Mouse (Mus musculus) C2C12 (cell line): ENCODE data around the gene Ifi203.
"Not testable (repeated sequence)": the region's sequence is repeated elsewhere in the genome, so short reads cannot be mapped to it uniquely, and the experiment has no call there.

Experiments
- CEBPB ChIP-seq: IDR thresholded peaks from one replicate; pipeline ENCODE4 v1.6.1; 2011; ENCODE audit warnings: low read depth, mild to moderate bottlenecking, control low read depth, moderate library complexity
- CTCF ChIP-seq: IDR thresholded peaks from one replicate; pipeline ENCODE4 v1.5.1; 2011; ENCODE audit not compliant: control insufficient read depth, insufficient read depth, insufficient read length
- FOSL1 ChIP-seq: IDR thresholded peaks from one replicate; pipeline ENCODE4 v1.8.0; 2011; ENCODE audit warnings: mild to moderate bottlenecking, low read length; ENCODE audit not compliant: poor library complexity, insufficient read depth, severe bottlenecking
- MAX ChIP-seq: IDR thresholded peaks from one replicate; pipeline ENCODE4 v1.6.1; 2011; ENCODE audit warnings: mild to moderate bottlenecking, control low read depth
- MYOD1 ChIP-seq: IDR thresholded peaks from one replicate; pipeline ENCODE4 v1.6.1; 2011; ENCODE audit warnings: low read depth; ENCODE audit not compliant: control insufficient read depth, insufficient read length
- MYOG ChIP-seq: IDR thresholded peaks from one replicate; pipeline ENCODE4 v1.6.1; 2011; ENCODE audit not compliant: control insufficient read depth, insufficient read length; ENCODE audit errors: extremely low read depth
- USF1 ChIP-seq: IDR thresholded peaks from one replicate; pipeline ENCODE4 v1.6.1; 2011; ENCODE audit warnings: low read depth, mild to moderate bottlenecking, control low read depth, moderate library complexity

- not testable (repeated sequence) for TF ChIP-seq CTCF, MAX, MYOG, USF1, FOSL1, MYOD1, CEBPB
Observed at GRCm38 (mm10) chr1:173908390-173908789, 34.1 kb downstream of the Ifi203 start.
